Mouse (Mus musculus): ENCODE results near the gene Gm9376.

Gene Gm9376

GRCm38 (mm10) chr14:118266660-118267059 lies at the start of gene Gm9376:
TSS of gene Gm9376 (plus strand) at chr14:118266960.
- no peak for DNase-seq

GRCm38 (mm10) chr14:118220885-118221284 lies 45.9 kb upstream of the Gm9376 start:
- no peak for DNase-seq

- no peak for DNase-seq
These were observed 41.6 kb upstream of the Gm9376 start for GRCm38 (mm10) chr14:118225061-118225743.

- DNase-seq, result no peak
These were observed 40.8 kb upstream of the Gm9376 start for GRCm38 (mm10) chr14:118225911-118226310.

GRCm38 (mm10) chr14:118226471-118227155 lies 40.1 kb upstream of the Gm9376 start:
- no peak for DNase-seq

GRCm38 (mm10) chr14:118232381-118232970 lies 34.3 kb upstream of the Gm9376 start:
- no peak for DNase-seq

GRCm38 (mm10) chr14:118233786-118234540 lies 32.8 kb upstream of the Gm9376 start:
- no peak for DNase-seq

- DNase-seq, result no peak
These were observed 32.1 kb upstream of the Gm9376 start for GRCm38 (mm10) chr14:118234541-118235210.

- no peak for DNase-seq
These were observed 31.3 kb upstream of the Gm9376 start for GRCm38 (mm10) chr14:118235361-118235972.

GRCm38 (mm10) chr14:118235973-118236885 lies 30.5 kb upstream of the Gm9376 start:
- no peak for DNase-seq

- DNase-seq, result peak; percentile 40
These were observed 29.9 kb upstream of the Gm9376 start, which contains the start of gene Sox21 for GRCm38 (mm10) chr14:118236886-118237289. TSS of gene Sox21 (minus strand) at chr14:118237030.

- no peak for DNase-seq
These were observed 29.0 kb upstream of the Gm9376 start for GRCm38 (mm10) chr14:118237786-118238185.

GRCm38 (mm10) chr14:118239351-118239750 lies 27.4 kb upstream of the Gm9376 start:
- DNase-seq, result no peak

GRCm38 (mm10) chr14:118241416-118241815 lies 25.3 kb upstream of the Gm9376 start:
- DNase-seq, result no peak

- no peak for DNase-seq
These were observed 13.4 kb upstream of the Gm9376 start for GRCm38 (mm10) chr14:118253381-118253780.

- DNase-seq, result no peak
These were observed 2.1 kb downstream of the Gm9376 start for GRCm38 (mm10) chr14:118268849-118269248.

- no peak for DNase-seq
These were observed 6.1 kb downstream of the Gm9376 start for GRCm38 (mm10) chr14:118272594-118273555.

- DNase-seq, result no peak
These were observed 11.1 kb downstream of the Gm9376 start for GRCm38 (mm10) chr14:118277704-118278498.

GRCm38 (mm10) chr14:118282272-118282671 lies 15.5 kb downstream of the Gm9376 start:
- DNase-seq, result no peak
